Mouse (Mus musculus) lung, adult 2 months (tissue): ENCODE measurements at regions not wholly inside any gene's neighbourhood (a gene's known extent, or its start where the extent isn't known, plus 50 kb on each side); places are given as distances from the start of the nearest gene placed in this dataset.

ENCODE experiments used
- DNase-seq: peaks from one replicate; pipeline ENCODE4 v3.0.0; 2022
- H3K4me1 ChIP-seq: fragments of 200-500 bp; 2 replicates; pipeline ENCODE4 v1.6.1; 2011; ENCODE audit warnings: low read length; ENCODE audit not compliant: control insufficient read depth, insufficient read depth
- H3K4me3 ChIP-seq: fragments of 200-500 bp; replicated peaks from 2 replicates; pipeline ENCODE3; 2011; ENCODE audit warnings: low read depth, mild to moderate bottlenecking, control low read depth, low read length; ENCODE audit errors: extremely low read depth
- CTCF ChIP-seq: fragments of 200-500 bp; IDR thresholded peaks from 2 replicates; pipeline ENCODE4 v1.5.1; 2011; ENCODE audit warnings: mild to moderate bottlenecking, low read length, control low read depth; ENCODE audit not compliant: insufficient read depth
- POLR2A ChIP-seq: fragments of 200-500 bp; IDR thresholded peaks from 2 replicates; pipeline ENCODE4 v1.6.1; 2011; ENCODE audit warnings: low read depth, mild to moderate bottlenecking, control low read depth, low read length, borderline replicate concordance; ENCODE audit errors: extremely low read depth
- WGBS: fragments of 180-500 bp; shearing (Covaris S2); methylation state at CpG from one replicate; pipeline ENCODE4 v1.1.7; 2018; 5-methylcytosine and 5-hydroxymethylcytosine counted together

GRCm38 (mm10) chr2:19049877-19050731, 52.0 kb downstream of the 4930426L09Rik start:
- no peaks in the 10 kb centered on the region; the same call in 1 of the 2 replicates for H3K4me1 ChIP-seq
- peak overlapping the region; percentile 13 for H3K4me3 ChIP-seq
- TF ChIP-seq CTCF (no peak), POLR2A (no peak)
- DNase-seq: no peak
- 55% methylated on average over 18 of the region's 18 CpGs for WGBS

GRCm38 (mm10) chr2:19055500-19055899, 57.4 kb downstream of the 4930426L09Rik start:
- 77% methylated on average over 2 of the region's 2 CpGs for WGBS
- no peak for TF ChIP-seq CTCF
- TF ChIP-seq POLR2A: no peak
- H3K4me1 ChIP-seq: peaks cover 4% of the 10 kb centered on the region; the same call in 1 of the 2 replicates
- no peak overlapping the region for H3K4me3 ChIP-seq
- no peak for DNase-seq

- no peak overlapping the region for H3K4me3 ChIP-seq
- H3K4me1 ChIP-seq: peaks cover 4% of the 10 kb centered on the region; the same call in 1 of the 2 replicates
- 68% methylated on average over 5 of the region's 5 CpGs for WGBS
- DNase-seq: no peak
- no peak for TF ChIP-seq POLR2A
- TF ChIP-seq CTCF: no peak
These were observed 59.7 kb downstream of the 4930426L09Rik start for GRCm38 (mm10) chr2:19057859-19058258.

GRCm38 (mm10) chr2:19058765-19059164, 60.6 kb downstream of the 4930426L09Rik start:
- Histone ChIP-seq H3K4me1 (peaks cover 4% of the 10 kb centered on the region; the same call in 1 of the 2 replicates), H3K4me3 (no peak overlapping the region)
- no peak for TF ChIP-seq POLR2A
- TF ChIP-seq CTCF: no peak
- no peak for DNase-seq
- WGBS: 78% methylated on average over 3 of the region's 3 CpGs

- Histone ChIP-seq H3K4me3 (no peak overlapping the region), H3K4me1 (peaks cover 4% of the 10 kb centered on the region; the same call in 1 of the 2 replicates)
- DNase-seq: no peak
- 39% methylated on average over 5 of the region's 5 CpGs for WGBS
- no peak for TF ChIP-seq POLR2A
- TF ChIP-seq CTCF: no peak
These were observed 61.1 kb downstream of the 4930426L09Rik start for GRCm38 (mm10) chr2:19059246-19059645.

- WGBS: 71% methylated on average over 9 of the region's 9 CpGs
- no peak overlapping the region for H3K4me3 ChIP-seq
- TF ChIP-seq CTCF (no peak), POLR2A (no peak)
- no peak for DNase-seq
- H3K4me1 ChIP-seq: peaks cover 10% of the 10 kb centered on the region
These were observed 62.2 kb downstream of the 4930426L09Rik start for GRCm38 (mm10) chr2:19060218-19060915.

- 15% methylated on average over 9 of the region's 9 CpGs for WGBS
- DNase-seq: no peak
- TF ChIP-seq POLR2A: no peak
- no peak for TF ChIP-seq CTCF
- Histone ChIP-seq H3K4me3 (peak overlapping the region; percentile 29), H3K4me1 (peaks cover 10% of the 10 kb centered on the region)
These were observed 66.6 kb downstream of the 4930426L09Rik start for GRCm38 (mm10) chr2:19064560-19065362.

GRCm38 (mm10) chr2:19065511-19065910, 67.4 kb downstream of the 4930426L09Rik start:
- TF ChIP-seq POLR2A (no peak), CTCF (no peak)
- Histone ChIP-seq H3K4me3 (no peak overlapping the region), H3K4me1 (peaks cover 6% of the 10 kb centered on the region)
- DNase-seq: no peak
- WGBS: 82% methylated on average over 1 of the region's 1 CpGs

- WGBS: 97% methylated on average over 1 of the region's 1 CpGs
- H3K4me3 ChIP-seq: no peak overlapping the region
- H3K4me1 ChIP-seq: peaks cover 6% of the 10 kb centered on the region
- DNase-seq: no peak
- no peak for TF ChIP-seq POLR2A
- no peak for TF ChIP-seq CTCF
These were observed 70.0 kb downstream of the 4930426L09Rik start for GRCm38 (mm10) chr2:19068161-19068560.
